Mouse (Mus musculus) heart, embryonic 12.5 days (tissue): ENCODE data around the gene Cd33. TPM values are rescaled to one million over a fixed set of nuclear protein-coding genes. Genes with fewer than 3 reads are reported as not detected.
A peak's percentile ranks its signal among the peaks of the same experiment; 100 is the strongest.

Source experiments
- ATAC-seq: fragments of 200-750 bp; cut with Nextera tagmentation; 2 replicates; pipeline ENCODE4 v1.8.0; 2017; ENCODE audit warnings: moderate TSS enrichment, moderate library complexity; ENCODE audit not compliant: insufficient number of reproducible peaks, low FRiP score
- H3K27ac ChIP-seq: fragments of 300-500 bp; sonication (generic); 2 replicates; pipeline ENCODE4 v1.5.1; 2016; ENCODE audit warnings: mild to moderate bottlenecking, moderate library complexity; ENCODE audit not compliant: poor library complexity, severe bottlenecking
- H3K27me3 ChIP-seq: fragments of 300-500 bp; sonication (generic); replicated peaks from 2 replicates; pipeline ENCODE4 v1.6.1; 2016; ENCODE audit warnings: mild to moderate bottlenecking, moderate library complexity
- H3K36me3 ChIP-seq: fragments of 300-500 bp; sonication (generic); 2 replicates; pipeline ENCODE4 v1.6.1; 2016; ENCODE audit warnings: mild to moderate bottlenecking, moderate library complexity
- H3K4me1 ChIP-seq: fragments of 300-500 bp; sonication (generic); replicated peaks from 2 replicates; pipeline ENCODE4 v1.6.1; 2016; ENCODE audit warnings: mild to moderate bottlenecking
- H3K4me2 ChIP-seq: fragments of 300-500 bp; sonication (generic); 2 replicates; pipeline ENCODE4 v1.6.1; 2016; ENCODE audit warnings: mild to moderate bottlenecking, moderate library complexity
- H3K4me3 ChIP-seq: fragments of 300-500 bp; sonication (generic); 2 replicates; pipeline ENCODE4 v1.5.1; 2016; ENCODE audit warnings: mild to moderate bottlenecking
- H3K9ac ChIP-seq: fragments of 300-500 bp; sonication (generic); 2 replicates; pipeline ENCODE4 v1.6.1; 2016; ENCODE audit warnings: mild to moderate bottlenecking, moderate library complexity
- H3K9me3 ChIP-seq: fragments of 300-500 bp; sonication (generic); replicated peaks from 2 replicates; pipeline ENCODE4 v1.6.1; 2016; ENCODE audit warnings: mild to moderate bottlenecking, moderate library complexity
- WGBS: fragments of 180-500 bp; shearing (Covaris S2); methylation state at CpG from one replicate; pipeline ENCODE4 v1.1.7; 2016; 5-methylcytosine and 5-hydroxymethylcytosine counted together
- polyA plus RNA-seq: library from polyadenylated mRNA; unstranded; fragments of >200 nt; fragmentation: Nextera tagmentation; extraction: Ambion mirVana; gene quantifications from 2 replicates; pipeline ENCODE4 v1.2.1, GENCODE M21; 2016

Cd33 gene
- polyA plus RNA-seq, 1 experiment from 2014 or later = 0.52 TPM

DNA sequence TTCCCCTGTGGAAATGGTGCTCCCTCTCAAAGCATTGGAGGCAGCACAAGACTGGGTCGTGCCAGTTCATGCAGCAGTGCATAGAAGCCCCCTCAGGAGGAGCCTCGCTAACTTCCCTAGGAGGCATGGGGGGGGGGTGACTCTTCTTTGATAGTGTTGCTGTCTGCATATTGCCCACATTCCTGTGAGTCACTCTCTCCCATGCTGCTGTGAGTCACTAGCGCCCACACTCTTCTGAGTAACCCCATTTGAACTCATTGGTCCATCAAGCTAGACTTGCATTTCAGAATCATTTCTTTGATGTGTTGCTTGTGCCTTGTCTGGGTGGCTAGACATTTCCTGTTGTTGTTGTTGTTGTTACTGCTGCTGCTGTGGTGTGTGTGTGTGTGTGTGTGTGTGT, 63.0 kb downstream of the Cd33 start:
- H3K4me3 ChIP-seq = no peak overlapping the region
- H3K27me3 ChIP-seq = peaks cover 41% of the 10 kb centered on the region
- H3K9ac ChIP-seq = no peak overlapping the region
- no peak for ATAC-seq
- H3K36me3 ChIP-seq = no peaks in the 10 kb centered on the region
- WGBS = 53% methylated on average over 3 of the region's 3 CpGs
- H3K4me2 ChIP-seq = no peak overlapping the region
- no peak overlapping the region for H3K27ac ChIP-seq
- H3K4me1 ChIP-seq = peaks cover 13% of the 10 kb centered on the region
- no peaks in the 10 kb centered on the region for H3K9me3 ChIP-seq

DNA sequence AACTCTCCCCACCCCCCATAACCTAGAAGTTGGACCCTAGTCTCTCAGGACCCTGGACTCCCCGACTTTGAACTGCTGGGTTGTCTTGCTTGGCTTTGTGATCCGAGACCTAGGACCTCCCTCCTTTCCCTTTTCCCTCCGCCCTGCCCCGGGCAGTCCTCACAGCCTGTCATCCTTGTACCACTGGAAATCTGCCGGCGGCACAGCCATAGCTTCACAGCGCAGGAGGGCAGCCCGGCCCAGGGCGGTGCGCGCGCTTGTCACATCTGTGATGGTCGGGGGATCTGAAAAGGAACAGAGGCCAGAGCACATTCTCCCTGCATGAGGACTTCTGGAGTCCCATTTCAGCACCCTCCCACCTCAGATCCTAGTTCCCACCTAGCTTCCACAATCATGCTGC, 67.9 kb downstream of the Cd33 start:
- peaks cover 75% of the 10 kb centered on the region for H3K27me3 ChIP-seq
- 0 out of 2 replicates have a peak overlapping the region, but pooled peaks have one; percentile 15 for H3K9ac ChIP-seq
- 2% methylated on average over 13 of the region's 13 CpGs for WGBS
- peaks cover 12% of the 10 kb centered on the region for H3K4me1 ChIP-seq
- H3K4me3 ChIP-seq = 0 out of 2 replicates have a peak overlapping the region, but pooled peaks have one; percentile 3
- no peak for ATAC-seq
- H3K9me3 ChIP-seq = no peaks in the 10 kb centered on the region
- no peak overlapping the region for H3K27ac ChIP-seq
- H3K4me2 ChIP-seq = peak overlapping the region; percentile 29
- no peaks in the 10 kb centered on the region for H3K36me3 ChIP-seq

DNA sequence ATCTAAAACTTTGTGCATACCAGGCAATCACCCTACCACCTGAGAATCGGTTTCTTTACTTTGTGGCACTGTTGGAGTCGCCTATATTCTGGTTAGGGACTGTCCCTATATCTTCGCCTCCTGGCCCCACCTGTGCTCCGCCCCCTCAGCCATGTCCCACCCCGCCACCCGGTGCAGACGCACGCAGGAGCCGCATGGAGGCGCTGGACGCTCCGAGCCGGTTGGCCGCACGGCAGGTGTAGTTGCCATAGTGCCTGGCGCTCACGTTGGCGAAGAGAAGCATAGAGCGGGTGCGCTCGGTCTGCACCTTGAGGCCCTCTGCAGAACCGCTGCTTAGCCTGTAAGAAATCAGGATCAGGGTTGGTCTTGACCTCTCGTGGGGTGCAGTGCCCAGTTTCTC, 68.5 kb downstream of the Cd33 start:
- H3K27ac ChIP-seq = no peak overlapping the region
- 9% methylated on average over 23 of the region's 23 CpGs for WGBS
- H3K36me3 ChIP-seq = no peaks in the 10 kb centered on the region
- ATAC-seq = no peak
- no peak overlapping the region for H3K4me2 ChIP-seq
- no peak overlapping the region for H3K4me3 ChIP-seq
- no peak overlapping the region for H3K9ac ChIP-seq
- H3K9me3 ChIP-seq = no peaks in the 10 kb centered on the region
- H3K4me1 ChIP-seq = peaks cover 12% of the 10 kb centered on the region
- peaks cover 75% of the 10 kb centered on the region for H3K27me3 ChIP-seq

Other genes starting within 250 kb of the Cd33 start
- 10.6 and 11.3 TPM in 2 replicates for gene Zfp715, start 231.1 kb downstream of the Cd33 start, polyA plus RNA-seq
- 0.08 and 0.18 TPM in 2 replicates for gene Siglecf, start 193.1 kb downstream of the Cd33 start, polyA plus RNA-seq
- not detected in 2 replicates for gene Siglecg, start 136.2 kb downstream of the Cd33 start, polyA plus RNA-seq
- 0.22 TPM in 1 of 2 replicates, not detected in the other for gene Lim2, start 116.8 kb downstream of the Cd33 start, polyA plus RNA-seq
- 0.27 TPM in 1 of 2 replicates, not detected in the other for gene Nkg7, start 107.4 kb downstream of the Cd33 start, polyA plus RNA-seq
- gene Cldnd2, start 103.6 kb downstream of the Cd33 start, polyA plus RNA-seq = not detected in 2 replicates
- gene Etfb, start 100.3 kb downstream of the Cd33 start, polyA plus RNA-seq = 460 and 473 TPM in 2 replicates
- gene Gm45233, start 100.3 kb downstream of the Cd33 start, polyA plus RNA-seq = 0.46 TPM in 1 of 2 replicates, not detected in the other
- gene Vsig10l, start 81.3 kb downstream of the Cd33 start, polyA plus RNA-seq = 2.1 and 2.4 TPM in 2 replicates
- 0.10 and 0.14 TPM in 2 replicates for gene Iglon5, start 54.4 kb downstream of the Cd33 start, polyA plus RNA-seq
- gene 4931406B18Rik, start 38.5 kb downstream of the Cd33 start, polyA plus RNA-seq = not detected in 2 replicates
- gene Zfp658, start 17.8 kb upstream of the Cd33 start, polyA plus RNA-seq = 1.5 TPM in 2 replicates
- 8.5 and 8.6 TPM in 2 replicates for gene Zfp719, start 35.2 kb upstream of the Cd33 start, polyA plus RNA-seq
- not detected in 2 replicates for gene Zfp819, start 62.7 kb upstream of the Cd33 start, polyA plus RNA-seq
- not detected in 2 replicates for gene Ceacam18, start 90.3 kb upstream of the Cd33 start, polyA plus RNA-seq
- 0.19 and 0.27 TPM in 2 replicates for gene Siglece, start 115.7 kb upstream of the Cd33 start, polyA plus RNA-seq
- 7.0 TPM in 2 replicates for gene Ctu1, start 127.6 kb upstream of the Cd33 start, polyA plus RNA-seq
- not detected in 2 replicates for gene Klk14, start 146.0 kb upstream of the Cd33 start, polyA plus RNA-seq
- 0.13 and 0.24 TPM in 2 replicates for gene Klk13, start 168.1 kb upstream of the Cd33 start, polyA plus RNA-seq
- gene Klk12, start 224.5 kb upstream of the Cd33 start, polyA plus RNA-seq = not detected in 2 replicates
- not detected in 2 replicates for gene Klk11, start 230.2 kb upstream of the Cd33 start, polyA plus RNA-seq
- gene Klk10, start 236.6 kb upstream of the Cd33 start, polyA plus RNA-seq = 0.23 TPM in 1 of 2 replicates, not detected in the other
- gene Klk9, start 247.5 kb upstream of the Cd33 start, polyA plus RNA-seq = not detected in 2 replicates